Mouse (Mus musculus) v-Abl transformed pro-B cells (cell line): ENCODE results near the gene Hacd3.

ENCODE experiments used
- in situ Hi-C, 2 experiments: fragments of 400-800 bp; cut with MboI; formaldehyde crosslinking; loops; one replicate each; pipeline ENCODE4 v1.15.1; 2025; ENCODE audit not compliant: unreplicated experiment in 2 of 2

Hacd3 gene

GRCm38 (mm10) chr9:65020991-65021886 lies at the start of gene Hacd3:
TSS of gene Hacd3 (minus strand) at chr9:65021693.
- in situ Hi-C loops = loop anchor here in 1 of 2 experiments (10.0 kb wide), 1 partner anchor 174 kb away; the partner anchor contains the start of gene Parp16

GRCm38 (mm10) chr9:65070587-65070986 lies 49.1 kb upstream of the Hacd3 start:
- in situ Hi-C loops = loop anchor here in 1 of 2 experiments (5.0 kb wide), 1 partner anchor 38 kb away; the partner anchor contains the start of gene Dpp8

GRCm38 (mm10) chr9:65064251-65064650 lies 42.8 kb upstream of the Hacd3 start:
- in situ Hi-C loops = loop anchor here in 1 of 2 experiments (10.0 kb wide), 1 partner anchor 51 kb away; no protein-coding TSS in a partner anchor

- in situ Hi-C loops = loop anchor here in 1 of 2 experiments (10.0 kb wide), 1 partner anchor 156 kb away; no protein-coding TSS in a partner anchor
Observed at GRCm38 (mm10) chr9:65050981-65051380, 29.5 kb upstream of the Hacd3 start.

GRCm38 (mm10) chr9:65049422-65049821 lies 27.9 kb upstream of the Hacd3 start:
- in situ Hi-C loops = no loop called here

- in situ Hi-C loops = no loop called here
Observed at GRCm38 (mm10) chr9:65046993-65047392, 25.5 kb upstream of the Hacd3 start.

- in situ Hi-C loops = no loop called here
Observed at GRCm38 (mm10) chr9:65041430-65041829, 19.9 kb upstream of the Hacd3 start.

- in situ Hi-C loops = no loop called here
Observed at GRCm38 (mm10) chr9:65036861-65037260, 15.4 kb upstream of the Hacd3 start.

- in situ Hi-C loops = no loop called here
Observed at GRCm38 (mm10) chr9:65036456-65036855, 15.0 kb upstream of the Hacd3 start.

- in situ Hi-C loops = loop anchor here in 1 of 2 experiments (5.0 kb wide), 1 partner anchor 40 kb away; no protein-coding TSS in a partner anchor
Observed at GRCm38 (mm10) chr9:65032269-65033108, 11.0 kb upstream of the Hacd3 start, which contains the start of gene Dpp8. TSS of gene Dpp8 (plus strand) at chr9:65032414.

GRCm38 (mm10) chr9:65031894-65032268 lies 10.4 kb upstream of the Hacd3 start:
- in situ Hi-C loops = loop anchor here in 1 of 2 experiments (5.0 kb wide), 1 partner anchor 40 kb away; no protein-coding TSS in a partner anchor

GRCm38 (mm10) chr9:65031355-65031754 lies 9.9 kb upstream of the Hacd3 start:
- in situ Hi-C loops = loop anchor here in 1 of 2 experiments (5.0 kb wide), 1 partner anchor 41 kb away; no protein-coding TSS in a partner anchor

GRCm38 (mm10) chr9:65028313-65028712 lies 6.8 kb upstream of the Hacd3 start:
- in situ Hi-C loops = loop anchor here in 1 of 2 experiments (10.0 kb wide), 1 partner anchor 166 kb away; the partner anchor contains the start of gene Parp16

GRCm38 (mm10) chr9:65027241-65027640 lies 5.7 kb upstream of the Hacd3 start:
- in situ Hi-C loops = loop anchor here in 1 of 2 experiments (10.0 kb wide), 1 partner anchor 168 kb away; the partner anchor contains the start of gene Parp16

GRCm38 (mm10) chr9:65023447-65023846 lies 2.0 kb upstream of the Hacd3 start:
- in situ Hi-C loops = loop anchor here in 1 of 2 experiments (10.0 kb wide), 1 partner anchor 171 kb away; the partner anchor contains the start of gene Parp16

- in situ Hi-C loops = loop anchor here in 1 of 2 experiments (10.0 kb wide), 1 partner anchor 172 kb away; the partner anchor contains the start of gene Parp16
Observed at GRCm38 (mm10) chr9:65022580-65023135, 1.2 kb upstream of the Hacd3 start.

- in situ Hi-C loops = loop anchor here in 1 of 2 experiments (10.0 kb wide), 1 partner anchor 173 kb away; the partner anchor contains the start of gene Parp16
Observed at GRCm38 (mm10) chr9:65021887-65022579, 540 bp upstream of the Hacd3 start.

GRCm38 (mm10) chr9:65020128-65020527 lies 1.4 kb downstream of the Hacd3 start:
- in situ Hi-C loops = loop anchor here in 1 of 2 experiments (10.0 kb wide), 1 partner anchor 175 kb away; the partner anchor contains the start of gene Parp16

- in situ Hi-C loops = loop anchor here in 1 of 2 experiments (10.0 kb wide), 1 partner anchor 106 kb away; no protein-coding TSS in a partner anchor
Observed at GRCm38 (mm10) chr9:65019146-65019545, 2.3 kb downstream of the Hacd3 start.
